Comparison of ENCODE assay signal across 23 mouse cellular contexts in the genomic region with DNA sequence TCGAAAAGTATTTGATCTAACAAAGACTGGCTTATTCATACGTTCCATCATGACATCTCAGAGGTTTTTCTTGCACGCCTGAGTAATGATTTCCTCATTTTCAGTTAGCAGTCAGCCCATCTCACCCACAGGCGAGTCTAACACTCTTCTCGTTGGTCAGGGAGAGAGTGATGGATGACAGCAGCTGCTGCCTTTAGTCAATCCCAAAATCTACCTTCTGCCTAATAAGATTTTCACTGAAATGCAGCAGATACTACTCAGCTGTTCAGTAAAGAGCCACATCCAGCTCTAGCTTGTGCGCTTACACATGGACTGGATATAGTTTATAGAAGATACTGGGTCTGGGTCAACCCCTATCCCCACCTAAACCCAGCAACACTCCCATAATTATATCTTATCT. TPM values are rescaled to one million over a fixed set of nuclear protein-coding genes. Genes with fewer than 3 reads are reported as not detected.
"Had no signal": no experiment of that assay in that cellular context is flagged by ENCODE, and none has a peak within 500 bp of the region (broad histone marks: within the 10 kb centered on the region; RNA-seq: fewer than 3 reads in every experiment).

No protein-coding gene starts in this region.

- DNase-seq: kidney, adult 11 months; kidney, adult 8-10 months; kidney, postnatal 10 days; kidney, postnatal 36 days; layer of hippocampus, postnatal 36 days; liver, embryonic 13.5 days; lung, adult 2 months; right cerebral cortex, adult 18-20 months; right cerebral cortex, postnatal 14 days; right cerebral cortex, postnatal 4 days; thymus, postnatal 25 days had no signal

- H3K36me3 ChIP-seq: kidney, embryonic 15.5 days; limb, embryonic 12.5 days; liver, embryonic 13.5 days; midbrain, embryonic 10.5 days; midbrain, embryonic 13.5 days; neural tube, embryonic 12.5 days; neural tube, embryonic 15.5 days; stomach, embryonic 15.5 days had no signal

- H3K27me3 ChIP-seq: kidney, embryonic 15.5 days; limb, embryonic 12.5 days; liver, embryonic 13.5 days; midbrain, embryonic 13.5 days; neural tube, embryonic 12.5 days; neural tube, embryonic 15.5 days; stomach, embryonic 15.5 days had no signal

- H3K4me1 ChIP-seq: kidney, embryonic 15.5 days; limb, embryonic 12.5 days; liver, embryonic 13.5 days; midbrain, embryonic 10.5 days; midbrain, embryonic 13.5 days; neural tube, embryonic 12.5 days; neural tube, embryonic 15.5 days; stomach, embryonic 15.5 days had no signal

- H3K4me2 ChIP-seq: kidney, embryonic 15.5 days; limb, embryonic 12.5 days; liver, embryonic 13.5 days; midbrain, embryonic 13.5 days; neural tube, embryonic 12.5 days; neural tube, embryonic 15.5 days; stomach, embryonic 15.5 days had no signal

- ATAC-seq: midbrain, embryonic 13.5 days had no signal

- H3K27ac ChIP-seq: kidney, embryonic 15.5 days; left cerebral cortex, adult 2 months; limb, embryonic 12.5 days; liver, embryonic 13.5 days; macrophage; midbrain, embryonic 10.5 days; midbrain, embryonic 13.5 days; neural tube, embryonic 12.5 days; neural tube, embryonic 15.5 days; stomach, embryonic 15.5 days had no signal

- H3K9me3 ChIP-seq: kidney, embryonic 15.5 days; limb, embryonic 12.5 days; liver, embryonic 13.5 days; midbrain, embryonic 10.5 days; midbrain, embryonic 13.5 days; neural tube, embryonic 12.5 days; neural tube, embryonic 15.5 days; stomach, embryonic 15.5 days had no signal

- H3K4me3 ChIP-seq: kidney, embryonic 15.5 days; left cerebral cortex, adult 2 months; limb, embryonic 12.5 days; liver, embryonic 13.5 days; midbrain, embryonic 10.5 days; midbrain, embryonic 13.5 days; neural tube, embryonic 12.5 days; neural tube, embryonic 15.5 days; stomach, embryonic 15.5 days had no signal

- H3K9ac ChIP-seq: kidney, embryonic 15.5 days; limb, embryonic 12.5 days; liver, embryonic 13.5 days; midbrain, embryonic 13.5 days; neural tube, embryonic 12.5 days; neural tube, embryonic 15.5 days; stomach, embryonic 15.5 days had no signal

RNA-seq across cellular contexts. Expression of gene Vgll2, which starts 40.7 kb away (rescaled TPM):
- total RNA-seq: layer of hippocampus, postnatal 36 days; left cerebral cortex, adult 2 months; liver, adult 2 months; megakaryocyte, adult 5-6 weeks; midbrain, postnatal 0 days had no signal
- polyA plus RNA-seq: liver, adult 2 months; macrophage had no signal
